Mouse (Mus musculus) heart, embryonic 14.5 days (tissue): ENCODE measurements around the gene Fmo2. TPM values are rescaled to one million over a fixed set of nuclear protein-coding genes. Genes with fewer than 3 reads are reported as not detected.

ENCODE experiments used
- ATAC-seq: fragments of 200-750 bp; cut with Nextera tagmentation; 2 replicates; pipeline ENCODE4 v1.8.0; 2017; ENCODE audit warnings: low read depth, moderate TSS enrichment; ENCODE audit not compliant: insufficient number of reproducible peaks, insufficient read depth, low FRiP score
- H3K27ac ChIP-seq, 2 experiments: fragments of 200-500 bp in 1 of 2; fragments of 300-500 bp in 1 of 2; sonication (generic) in 1 of 2; replicated peaks in 1 of 2; 2 replicates each; pipeline ENCODE4 v1.5.1; 2012 to 2014; ENCODE audit warnings: low read depth in 2 of 2, low read length in 2 of 2, control low read depth in 1 of 2, mild to moderate bottlenecking in 1 of 2, mixed read lengths in 1 of 2; ENCODE audit not compliant: control insufficient read depth in 1 of 2, insufficient read depth in 1 of 2
- H3K27me3 ChIP-seq: fragments of 300-500 bp; sonication (generic); 2 replicates; pipeline ENCODE4 v1.6.1; 2014; ENCODE audit warnings: mild to moderate bottlenecking, low read length, control low read depth; ENCODE audit not compliant: control insufficient read depth, insufficient read depth
- H3K36me3 ChIP-seq: fragments of 300-500 bp; sonication (generic); 2 replicates; pipeline ENCODE4 v1.6.1; 2014; ENCODE audit warnings: mild to moderate bottlenecking, control low read depth, low read length, mixed read lengths; ENCODE audit not compliant: control insufficient read depth, insufficient read depth
- H3K4me1 ChIP-seq, 2 experiments: fragments of 200-500 bp in 1 of 2; fragments of 300-500 bp in 1 of 2; sonication (generic) in 1 of 2; 2 replicates each; pipeline ENCODE4 v1.6.1; 2012 to 2014; ENCODE audit warnings: low read length in 2 of 2, control low read depth in 1 of 2, mixed read lengths in 1 of 2; ENCODE audit not compliant: control insufficient read depth in 2 of 2, insufficient read depth in 2 of 2
- H3K4me2 ChIP-seq: fragments of 300-500 bp; sonication (generic); 2 replicates; pipeline ENCODE4 v1.6.1; 2014; ENCODE audit warnings: mild to moderate bottlenecking, low read length
- H3K4me3 ChIP-seq, 2 experiments: fragments of 200-500 bp in 1 of 2; fragments of 300-500 bp in 1 of 2; sonication (generic) in 1 of 2; 2 replicates each; pipeline ENCODE4 v1.5.1; 2012 to 2014; ENCODE audit warnings: low read length in 2 of 2, mild to moderate bottlenecking in 2 of 2, control low read depth in 1 of 2, low read depth in 1 of 2, moderate library complexity in 1 of 2; ENCODE audit not compliant: control insufficient read depth in 1 of 2, insufficient read depth in 1 of 2
- H3K9ac ChIP-seq: fragments of 300-500 bp; sonication (generic); 2 replicates; pipeline ENCODE4 v1.6.1; 2014; ENCODE audit warnings: mild to moderate bottlenecking, low read length
- H3K9me3 ChIP-seq: fragments of 300-500 bp; sonication (generic); 2 replicates; pipeline ENCODE4 v1.6.1; 2016; ENCODE audit warnings: low read length, control low read depth; ENCODE audit not compliant: control insufficient read depth
- WGBS: fragments of 180-500 bp; shearing (Covaris S2); extraction: QIAGEN DNeasy Blood & Tissue Kit; methylation state at CpG from one replicate; pipeline ENCODE4 v1.1.7; 2014; 5-methylcytosine and 5-hydroxymethylcytosine counted together
- polyA plus RNA-seq: library from polyadenylated mRNA; unstranded; fragments of >200 nt; fragmentation: Nextera tagmentation; extraction: Ambion mirVana; gene quantifications from 2 replicates; pipeline ENCODE4 v1.2.1, GENCODE M21; 2014

The Fmo2 gene
- polyA plus RNA-seq, 1 experiment from 2014 or later: 8.3 TPM

DNA sequence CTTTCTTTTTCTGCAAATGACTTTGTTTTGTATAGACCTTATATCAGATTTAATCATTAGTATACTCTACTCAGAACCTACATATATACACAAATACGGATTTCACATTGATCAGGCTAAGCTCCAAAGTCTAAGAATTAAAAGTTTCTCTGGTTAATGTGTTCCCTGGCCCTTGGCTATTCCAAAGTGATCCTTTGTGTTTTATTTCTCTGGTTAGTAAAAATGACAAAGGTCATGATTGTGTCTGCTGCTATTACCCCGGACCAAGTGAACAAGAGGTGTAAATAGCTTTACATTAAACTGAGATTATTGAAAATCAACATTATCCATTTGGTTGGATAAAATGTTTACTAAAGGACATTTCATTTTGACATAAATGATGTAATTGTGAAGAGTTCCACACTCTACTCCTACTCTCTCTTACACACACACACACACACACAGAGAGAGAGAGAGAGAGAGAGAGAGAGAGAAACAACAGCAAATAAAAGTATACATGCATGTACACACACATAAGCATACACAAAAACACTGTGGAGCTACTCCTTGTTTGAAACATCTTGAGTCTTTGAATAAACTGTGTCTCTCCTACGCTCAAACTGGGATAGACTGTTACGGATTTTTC, 16.5 kb upstream of the Fmo2 start:
- Histone ChIP-seq H3K4me2 (no peak overlapping the region), H3K4me1 (no peaks in the 10 kb centered on the region), H3K9ac (no peak overlapping the region), H3K4me3 (no peak overlapping the region), H3K27me3 (no peaks in the 10 kb centered on the region), H3K27ac (no peak overlapping the region), H3K36me3 (no peaks in the 10 kb centered on the region), H3K9me3 (no peaks in the 10 kb centered on the region)
- WGBS: 83% methylated on average over 4 of the region's 4 CpGs
- no peak for ATAC-seq

DNA sequence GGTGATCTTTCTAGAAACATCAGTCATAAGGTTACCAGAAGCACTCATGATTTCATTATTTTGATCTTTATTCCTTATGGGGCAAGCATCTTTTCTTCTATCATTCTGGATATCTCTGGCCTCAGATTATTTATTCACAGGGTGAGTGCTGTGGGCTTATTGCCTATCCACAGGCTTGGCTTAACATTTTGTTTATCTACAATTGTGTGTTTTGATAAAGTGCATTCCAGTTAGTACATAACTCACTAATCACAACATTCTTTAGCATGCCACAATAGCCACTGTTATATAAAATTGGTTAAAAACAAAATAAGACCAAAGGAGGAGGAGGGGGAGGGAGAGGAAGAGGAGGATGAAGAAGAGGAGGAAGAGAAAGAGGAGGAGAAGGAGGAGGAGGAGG, 13.6 kb upstream of the Fmo2 start:
- Histone ChIP-seq H3K4me3 (no peak overlapping the region), H3K9me3 (no peaks in the 10 kb centered on the region), H3K27ac (no peak overlapping the region), H3K27me3 (no peaks in the 10 kb centered on the region), H3K4me2 (no peak overlapping the region), H3K9ac (no peak overlapping the region), H3K36me3 (no peaks in the 10 kb centered on the region), H3K4me1 (no peaks in the 10 kb centered on the region)
- no peak for ATAC-seq

DNA sequence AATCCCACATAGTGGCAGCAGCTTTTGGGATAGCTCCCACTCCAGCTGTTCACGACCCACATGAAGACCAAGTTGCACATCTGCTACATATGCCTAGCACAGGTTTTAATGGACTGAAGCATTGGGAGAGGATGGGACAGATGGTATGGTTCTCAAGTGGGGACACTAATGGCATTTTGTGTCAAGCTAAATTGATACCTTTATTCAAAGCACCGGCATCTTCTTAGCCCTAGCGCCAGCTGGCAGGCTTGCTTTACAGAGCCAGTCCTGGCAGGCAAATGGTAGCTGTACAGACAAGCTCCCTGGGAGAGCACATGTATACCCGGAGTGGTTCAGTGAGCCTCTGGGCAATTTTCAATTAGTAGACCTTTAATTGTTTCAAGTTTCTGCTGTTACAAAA, 3.4 kb upstream of the Fmo2 start:
- Histone ChIP-seq H3K9ac (no peak overlapping the region), H3K4me1 (no peaks in the 10 kb centered on the region), H3K4me2 (no peak overlapping the region), H3K9me3 (no peaks in the 10 kb centered on the region), H3K36me3 (no peaks in the 10 kb centered on the region), H3K4me3 (no peak overlapping the region), H3K27ac (no peak overlapping the region), H3K27me3 (no peaks in the 10 kb centered on the region)
- no peak for ATAC-seq
- WGBS: 77% methylated on average over 4 of the region's 4 CpGs

DNA sequence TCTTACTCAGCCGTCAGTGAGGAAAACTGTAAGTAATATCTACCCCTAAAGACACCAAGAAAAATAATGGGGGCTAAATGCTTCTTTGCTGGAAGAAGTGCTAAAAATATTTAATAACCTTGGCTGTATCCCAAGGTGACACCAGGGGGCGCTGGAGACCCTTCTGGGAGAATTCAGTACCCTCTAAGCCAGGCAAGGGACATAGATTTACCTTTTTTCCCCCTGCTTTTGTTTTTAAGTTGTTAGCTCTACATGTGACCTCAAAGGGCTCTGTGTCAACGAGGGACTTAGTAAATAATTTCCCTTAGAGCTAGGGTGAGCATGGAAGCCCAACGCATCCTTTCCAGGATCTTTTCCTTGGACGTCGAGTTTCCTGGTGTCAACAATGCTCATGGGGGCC, 2.6 kb downstream of the Fmo2 start:
- no peaks in the 10 kb centered on the region for H3K4me1 ChIP-seq
- no peaks in the 10 kb centered on the region for H3K9me3 ChIP-seq
- no peaks in the 10 kb centered on the region for H3K36me3 ChIP-seq
- WGBS: 38% methylated on average over 6 of the region's 6 CpGs
- no peak overlapping the region for H3K4me3 ChIP-seq
- H3K4me2 ChIP-seq: no peak overlapping the region
- no peak overlapping the region for H3K9ac ChIP-seq
- no peak overlapping the region for H3K27ac ChIP-seq
- ATAC-seq: no peak
- H3K27me3 ChIP-seq: no peaks in the 10 kb centered on the region

DNA sequence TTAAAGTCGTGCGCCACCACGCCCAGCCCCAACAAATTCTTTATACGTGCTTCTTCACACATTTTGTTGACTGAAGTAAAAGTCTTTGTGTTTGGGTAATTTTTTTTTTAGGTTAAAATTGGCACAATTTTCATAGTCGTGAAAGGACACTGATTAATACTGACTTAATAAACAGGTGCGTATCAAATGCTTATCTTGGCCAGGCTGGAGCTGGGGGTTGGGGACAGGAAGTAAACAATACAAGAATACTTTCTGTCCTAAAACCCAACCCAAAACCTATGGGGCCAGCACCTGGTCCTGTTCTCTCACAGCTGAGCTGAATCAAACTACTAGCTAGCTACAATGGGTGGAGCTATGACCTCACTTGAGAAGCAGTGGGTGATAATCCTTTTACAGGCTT, 5.5 kb downstream of the Fmo2 start:
- ATAC-seq: no peak
- no peak overlapping the region for H3K27ac ChIP-seq

DNA sequence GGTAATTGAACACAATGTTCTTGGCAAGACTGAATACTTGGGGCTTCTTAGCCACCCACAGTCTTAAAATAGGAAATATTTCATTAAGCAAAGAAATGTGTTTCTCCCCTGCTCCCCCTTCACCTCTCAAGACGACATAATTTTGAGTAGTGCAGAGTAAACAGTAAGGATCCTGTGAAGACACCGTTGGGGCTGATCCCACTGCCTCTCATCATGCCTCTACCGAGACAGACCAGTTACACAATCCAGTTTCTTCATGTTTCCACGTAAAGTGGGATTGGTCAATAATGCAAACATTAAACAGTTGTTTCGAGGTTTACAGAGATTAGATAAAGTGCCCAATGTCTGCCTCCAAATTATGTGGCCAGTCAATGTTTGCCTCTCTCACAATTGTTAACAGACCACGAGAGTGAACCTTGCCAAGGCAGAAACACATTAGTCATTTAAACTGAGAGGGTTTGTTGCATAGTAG, 6.5 kb downstream of the Fmo2 start:
- H3K4me3 ChIP-seq: no peak overlapping the region
- no peaks in the 10 kb centered on the region for H3K4me1 ChIP-seq
- no peaks in the 10 kb centered on the region for H3K27me3 ChIP-seq
- H3K36me3 ChIP-seq: no peaks in the 10 kb centered on the region
- no peak overlapping the region for H3K27ac ChIP-seq
- H3K9me3 ChIP-seq: no peaks in the 10 kb centered on the region
- H3K4me2 ChIP-seq: no peak overlapping the region
- H3K9ac ChIP-seq: no peak overlapping the region
- WGBS: 51% methylated on average over 6 of the region's 6 CpGs
- ATAC-seq: no peak

More for the DNA sequence above, 5.5 kb downstream of the Fmo2 start:
- no peak overlapping the region for H3K4me3 ChIP-seq
- WGBS: 86% methylated on average over 6 of the region's 6 CpGs
- no peaks in the 10 kb centered on the region for H3K27me3 ChIP-seq
- no peak overlapping the region for H3K9ac ChIP-seq
- no peaks in the 10 kb centered on the region for H3K4me1 ChIP-seq
- no peak overlapping the region for H3K4me2 ChIP-seq
- no peaks in the 10 kb centered on the region for H3K9me3 ChIP-seq
- no peaks in the 10 kb centered on the region for H3K36me3 ChIP-seq

DNA sequence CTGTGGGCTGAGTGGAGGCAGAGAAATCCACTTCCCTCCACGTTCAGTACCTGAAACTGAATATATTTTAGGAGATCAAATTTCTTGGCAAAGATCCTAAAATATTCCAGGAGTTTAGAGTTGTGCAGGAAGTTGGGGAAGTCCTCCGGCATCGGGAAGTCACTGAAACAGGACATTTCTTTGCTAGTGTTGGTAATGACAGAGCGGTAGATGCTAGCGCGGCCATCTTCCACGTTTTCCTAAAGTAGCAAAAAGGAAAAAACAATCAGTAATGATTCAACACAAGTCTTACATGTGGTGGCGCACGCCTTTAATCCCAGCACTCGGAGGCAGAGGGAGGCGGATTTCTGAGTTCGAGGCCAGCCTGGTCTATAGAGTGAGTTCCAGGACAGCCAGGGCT, 9.9 kb downstream of the Fmo2 start:
- ATAC-seq: no peak

DNA sequence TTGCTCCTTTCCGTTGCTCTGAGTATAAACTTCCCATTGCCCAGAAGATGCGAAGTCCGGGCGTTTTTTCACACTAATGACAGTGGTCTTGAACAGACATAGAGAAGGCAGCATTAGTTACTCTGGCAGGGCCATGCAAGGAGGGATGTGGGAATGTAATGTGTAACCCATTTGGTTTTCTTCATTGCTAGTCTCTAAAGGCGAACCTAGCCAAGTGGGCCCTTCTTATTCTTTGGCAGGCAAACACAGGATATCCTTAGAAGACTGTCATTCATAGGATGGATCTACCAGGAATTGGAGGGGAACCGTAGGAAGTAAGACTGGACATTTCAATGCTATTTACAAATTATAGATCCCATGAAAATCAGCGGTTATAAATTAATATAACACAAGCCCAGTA, 10.9 kb downstream of the Fmo2 start:
- Histone ChIP-seq H3K27ac (no peak overlapping the region), H3K4me3 (no peak overlapping the region), H3K4me1 (no peaks in the 10 kb centered on the region), H3K9ac (no peak overlapping the region), H3K36me3 (no peaks in the 10 kb centered on the region), H3K9me3 (no peaks in the 10 kb centered on the region), H3K4me2 (no peak overlapping the region), H3K27me3 (no peaks in the 10 kb centered on the region)
- ATAC-seq: no peak
- 82% methylated on average over 7 of the region's 7 CpGs for WGBS

More for the DNA sequence above, 9.9 kb downstream of the Fmo2 start:
- no peak overlapping the region for H3K4me3 ChIP-seq
- H3K9me3 ChIP-seq: no peaks in the 10 kb centered on the region
- no peak overlapping the region for H3K27ac ChIP-seq
- H3K4me1 ChIP-seq: no peaks in the 10 kb centered on the region
- whole genome bisulfite sequencing: 81% methylated on average over 12 of the region's 12 CpGs
- H3K36me3 ChIP-seq: no peaks in the 10 kb centered on the region
- no peak overlapping the region for H3K4me2 ChIP-seq
- H3K9ac ChIP-seq: no peak overlapping the region
- H3K27me3 ChIP-seq: no peaks in the 10 kb centered on the region
